Mouse (Mus musculus): Measurements from ENCODE around the gene A730015C16Rik. TPM values are rescaled to one million over a fixed set of nuclear protein-coding genes. Genes with fewer than 3 reads are reported as not detected.

A730015C16Rik gene
- polyA plus RNA-seq, 1 experiment from 2014 or later = 1.5 TPM

- H3K4me3 ChIP-seq = no peak overlapping the region
- no peaks in the 10 kb centered on the region for H3K27me3 ChIP-seq
- peaks cover 4% of the 10 kb centered on the region; the same call in 1 of the 2 replicates for H3K4me1 ChIP-seq (replicated peaks)
- no peak overlapping the region for H3K4me2 ChIP-seq
- peaks cover 86% of the 10 kb centered on the region for H3K36me3 ChIP-seq
- H3K9ac ChIP-seq = no peak overlapping the region
- H3K27ac ChIP-seq (replicated peaks) = no peak overlapping the region
- no peak for ATAC-seq (ENCODE audit: low read depth)
- whole genome bisulfite sequencing = 95% methylated on average over 3 of the region's 3 CpGs
- H3K9me3 ChIP-seq = no peaks in the 10 kb centered on the region
Measured at GRCm38 (mm10) chr4:108825677-108826076, 22.7 kb downstream of the A730015C16Rik start.

GRCm38 (mm10) chr4:108811550-108811949 is 36.9 kb downstream of the A730015C16Rik start:
- no peak for ATAC-seq (ENCODE audit: low read depth)
- H3K9ac ChIP-seq = no peak overlapping the region
- H3K27ac ChIP-seq (replicated peaks) = no peak overlapping the region
- no peaks in the 10 kb centered on the region for H3K27me3 ChIP-seq
- 70% methylated on average over 6 of the region's 6 CpGs for WGBS
- peaks cover 12% of the 10 kb centered on the region for H3K36me3 ChIP-seq
- H3K4me1 ChIP-seq (replicated peaks) = no peaks in the 10 kb centered on the region
- no peaks in the 10 kb centered on the region for H3K9me3 ChIP-seq
- no peak overlapping the region for H3K4me3 ChIP-seq
- H3K4me2 ChIP-seq = no peak overlapping the region

GRCm38 (mm10) chr4:108811142-108811541 is 37.3 kb downstream of the A730015C16Rik start:
- Histone ChIP-seq H3K4me2 (no peak overlapping the region), H3K9me3 (no peaks in the 10 kb centered on the region), H3K4me3 (no peak overlapping the region), H3K27ac (replicated peaks) (no peak overlapping the region), H3K9ac (no peak overlapping the region), H3K36me3 (peaks cover 12% of the 10 kb centered on the region), H3K27me3 (no peaks in the 10 kb centered on the region), H3K4me1 (replicated peaks) (no peaks in the 10 kb centered on the region)
- no peak; the same call in 1 of the 2 replicates for ATAC-seq (ENCODE audit: low read depth)
- WGBS = 68% methylated on average over 4 of the region's 4 CpGs

DNA sequence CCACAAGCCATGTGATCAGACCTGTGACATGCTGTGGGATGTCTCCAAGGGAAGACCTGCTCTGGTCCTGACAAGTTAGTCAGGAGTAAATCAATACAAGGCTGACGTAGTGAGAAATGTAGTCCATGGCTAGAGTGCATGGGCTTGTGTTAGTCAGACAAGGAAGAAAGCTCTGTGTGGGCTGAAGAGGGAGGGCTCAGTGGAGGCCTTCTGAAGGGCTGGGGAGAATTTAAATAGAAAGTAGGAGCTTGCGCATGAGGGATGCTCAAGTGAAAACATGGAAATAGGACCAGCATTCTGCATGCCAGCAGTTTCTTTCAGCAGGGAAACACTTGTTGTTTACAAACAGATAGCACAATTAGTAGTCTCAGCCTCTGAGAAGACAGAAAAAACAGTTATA is 44.9 kb downstream of the A730015C16Rik start:
- no peaks in the 10 kb centered on the region for H3K27me3 ChIP-seq
- no peak overlapping the region for H3K4me3 ChIP-seq
- no peak overlapping the region for H3K27ac ChIP-seq (replicated peaks)
- H3K36me3 ChIP-seq = no peaks in the 10 kb centered on the region
- WGBS = 96% methylated on average over 2 of the region's 2 CpGs
- H3K9ac ChIP-seq = no peak overlapping the region
- H3K4me2 ChIP-seq = no peak overlapping the region
- no peaks in the 10 kb centered on the region for H3K4me1 ChIP-seq (replicated peaks)
- no peaks in the 10 kb centered on the region for H3K9me3 ChIP-seq
- ATAC-seq (ENCODE audit: low read depth) = no peak

GRCm38 (mm10) chr4:108798083-108798830 is 50.2 kb downstream of the A730015C16Rik start:
- no peak overlapping the region for H3K4me3 ChIP-seq
- WGBS = 61% methylated on average over 2 of the region's 2 CpGs
- ATAC-seq (ENCODE audit: low read depth) = peak; percentile 56; the same call in 1 of the 2 replicates

More at GRCm38 (mm10) chr4:108798083-108798830, 50.2 kb downstream of the A730015C16Rik start:
- H3K4me1 ChIP-seq (replicated peaks) = peaks cover 4% of the 10 kb centered on the region; the same call in 1 of the 2 replicates
- H3K36me3 ChIP-seq = no peaks in the 10 kb centered on the region
- no peak overlapping the region for H3K9ac ChIP-seq
- no peaks in the 10 kb centered on the region for H3K27me3 ChIP-seq
- no peak overlapping the region for H3K4me2 ChIP-seq
- no peaks in the 10 kb centered on the region for H3K9me3 ChIP-seq
- H3K27ac ChIP-seq (replicated peaks) = no peak overlapping the region

Other genes starting within 250 kb of the A730015C16Rik start
- gene Cc2d1b, start 228.7 kb downstream of the A730015C16Rik start, polyA plus RNA-seq (2015; fragmentation: Nextera tagmentation; extraction: Ambion mirVana) = 19.0 and 19.3 TPM in 2 replicates
- 1.3 and 1.9 TPM in 2 replicates for gene 3110021N24Rik, start 129.0 kb downstream of the A730015C16Rik start, polyA plus RNA-seq (2015; fragmentation: Nextera tagmentation; extraction: Ambion mirVana)
- 5.1 and 6.3 TPM in 2 replicates for gene Zfyve9, start 67.8 kb downstream of the A730015C16Rik start, polyA plus RNA-seq (2015; fragmentation: Nextera tagmentation; extraction: Ambion mirVana)
- gene Btf3l4, start 15.0 kb downstream of the A730015C16Rik start, polyA plus RNA-seq (2015; fragmentation: Nextera tagmentation; extraction: Ambion mirVana) = 197 and 213 TPM in 2 replicates
- gene Txndc12, start 14.0 kb downstream of the A730015C16Rik start, polyA plus RNA-seq (2015; fragmentation: Nextera tagmentation; extraction: Ambion mirVana) = 78.3 and 79.2 TPM in 2 replicates
- gene Kti12, start 834 bp downstream of the A730015C16Rik start, polyA plus RNA-seq (2015; fragmentation: Nextera tagmentation; extraction: Ambion mirVana) = 30.7 and 31.6 TPM in 2 replicates
- 72.4 and 86.9 TPM in 2 replicates for gene Rab3b, start 30.4 kb upstream of the A730015C16Rik start, polyA plus RNA-seq (2015; fragmentation: Nextera tagmentation; extraction: Ambion mirVana)
- gene Nrd1, start 152.0 kb upstream of the A730015C16Rik start, polyA plus RNA-seq (2015; fragmentation: Nextera tagmentation; extraction: Ambion mirVana) = 77.9 and 91.4 TPM in 2 replicates

Data from neural tube, embryonic 13.5 days (tissue).